Mouse (Mus musculus) forebrain, postnatal 0 days (tissue): ENCODE measurements at regions not wholly inside any gene's neighbourhood (a gene's known extent, or its start where the extent isn't known, plus 50 kb on each side); places are given as distances from the start of the nearest gene placed in this dataset.

ENCODE experiments used
- ATAC-seq: fragments of 200-750 bp; cut with Nextera tagmentation; 2 replicates; pipeline ENCODE4 v1.8.0; 2017; ENCODE audit warnings: mild to moderate bottlenecking, moderate library complexity
- DNase-seq: peaks from one replicate; pipeline ENCODE4 v3.0.0-alpha.2; 2015
- H3K27ac ChIP-seq: fragments of 300-500 bp; sonication (generic); 2 replicates; pipeline ENCODE4 v1.5.1; 2014; ENCODE audit warnings: low read depth, mild to moderate bottlenecking, antibody characterized with exemption, low read length, moderate library complexity, mixed read lengths
- H3K27me3 ChIP-seq: fragments of 300-500 bp; sonication (generic); 2 replicates; pipeline ENCODE4 v1.6.1; 2014; ENCODE audit warnings: mild to moderate bottlenecking, low read length, mixed read lengths; ENCODE audit not compliant: insufficient read depth
- H3K36me3 ChIP-seq: fragments of 300-500 bp; sonication (generic); 2 replicates; pipeline ENCODE4 v1.6.1; 2014; ENCODE audit warnings: mild to moderate bottlenecking, moderate library complexity; ENCODE audit not compliant: insufficient read depth
- H3K4me1 ChIP-seq: fragments of 300-500 bp; sonication (generic); 2 replicates; pipeline ENCODE4 v1.6.1; 2014; ENCODE audit warnings: antibody characterized with exemption; ENCODE audit not compliant: insufficient read depth
- H3K4me2 ChIP-seq: fragments of 300-500 bp; sonication (generic); 2 replicates; pipeline ENCODE4 v1.6.1; 2014; ENCODE audit warnings: low read depth, mild to moderate bottlenecking, moderate library complexity
- H3K4me3 ChIP-seq: fragments of 300-500 bp; sonication (generic); 2 replicates; pipeline ENCODE4 v1.5.1; 2014; ENCODE audit warnings: low read depth, low read length, mixed read lengths
- H3K9ac ChIP-seq: fragments of 300-500 bp; sonication (generic); 2 replicates; pipeline ENCODE4 v1.6.1; 2014; ENCODE audit warnings: mild to moderate bottlenecking
- H3K9me3 ChIP-seq: fragments of 300-500 bp; sonication (generic); 2 replicates; pipeline ENCODE4 v1.6.1; 2016; ENCODE audit warnings: low read length
- CTCF ChIP-seq: sonication (generic); IDR thresholded peaks from 2 replicates; pipeline ENCODE4 v1.5.1; 2016; ENCODE audit warnings: antibody characterized with exemption, control low read depth, low read depth
- WGBS: fragments of 180-500 bp; shearing (Covaris S2); extraction: QIAGEN DNeasy Blood & Tissue Kit; methylation state at CpG from one replicate; pipeline ENCODE4 v1.1.7; 2014; 5-methylcytosine and 5-hydroxymethylcytosine counted together

DNA sequence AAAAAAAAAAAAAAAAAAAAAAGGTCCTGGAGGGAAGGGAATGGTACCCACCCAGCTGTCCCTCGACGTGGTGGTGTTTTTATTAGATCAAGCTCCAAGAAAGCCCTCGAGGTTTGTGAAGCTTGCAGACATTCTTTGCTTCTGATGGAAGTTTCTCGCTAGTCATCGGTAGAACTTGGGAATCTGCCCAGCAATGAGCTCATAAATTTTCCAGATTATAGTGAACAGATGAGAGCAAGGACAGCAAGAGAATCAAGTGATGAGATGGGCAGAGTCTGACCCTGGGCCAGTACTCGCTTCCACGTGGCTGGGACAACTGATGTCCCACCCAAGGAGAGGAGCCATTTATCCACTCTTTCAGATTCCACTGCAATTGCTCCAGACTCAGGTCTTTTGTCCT lies 417.6 kb upstream of the Klhl29 start:
- Histone ChIP-seq H3K36me3 (no peaks in the 10 kb centered on the region), H3K27me3 (no peaks in the 10 kb centered on the region), H3K9ac (no peak overlapping the region), H3K4me3 (no peak overlapping the region), H3K4me2 (no peak overlapping the region), H3K9me3 (no peaks in the 10 kb centered on the region), H3K27ac (no peak overlapping the region), H3K4me1 (no peaks in the 10 kb centered on the region)
- no peak for DNase-seq
- no peak for TF ChIP-seq CTCF
- WGBS, result 66% methylated on average over 7 of the region's 7 CpGs
- ATAC-seq, result no peak

DNA sequence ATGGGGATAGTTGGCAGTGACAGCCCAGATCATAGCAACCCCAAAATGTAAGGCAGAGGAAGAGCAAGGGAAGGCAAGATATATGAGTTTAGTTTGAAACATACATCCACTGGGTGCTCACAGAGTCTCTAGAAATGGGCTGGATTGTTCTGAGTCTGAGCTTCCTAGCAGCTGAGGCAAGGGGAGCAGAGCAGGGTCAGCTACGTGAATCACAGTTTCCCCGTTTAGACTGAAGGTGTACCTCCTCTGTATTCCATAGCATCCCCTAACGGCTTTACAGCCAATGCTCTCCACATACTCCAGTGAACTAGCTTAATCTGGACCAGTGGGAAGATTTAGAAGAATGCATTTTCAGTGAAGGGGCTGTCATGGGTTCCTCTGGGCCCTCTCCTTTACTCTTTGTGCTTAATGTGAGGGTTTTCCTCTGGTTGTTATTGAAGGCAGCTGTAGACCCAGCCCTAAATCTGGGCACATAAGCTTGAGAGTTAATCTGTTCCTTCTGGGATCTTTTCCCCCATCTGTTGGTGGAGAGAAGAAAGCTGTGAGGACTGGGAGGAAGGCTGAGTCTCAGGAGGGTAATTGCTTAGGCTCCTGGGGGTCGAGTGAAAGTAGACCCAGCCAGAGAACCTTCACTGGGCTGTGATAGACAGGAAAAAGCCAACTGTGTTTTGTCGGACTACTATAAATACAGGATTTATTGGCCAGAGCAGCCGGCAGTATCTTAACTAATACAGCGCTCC lies 411.8 kb upstream of the Klhl29 start:
- no peaks in the 10 kb centered on the region for H3K27me3 ChIP-seq
- H3K27ac ChIP-seq, result no peak overlapping the region
- TF ChIP-seq CTCF, result no peak
- no peak overlapping the region for H3K9ac ChIP-seq
- no peaks in the 10 kb centered on the region for H3K36me3 ChIP-seq
- ATAC-seq, result no peak
- no peak overlapping the region for H3K4me2 ChIP-seq
- no peaks in the 10 kb centered on the region for H3K9me3 ChIP-seq
- 62% methylated on average over 7 of the region's 7 CpGs for WGBS
- no peak overlapping the region for H3K4me3 ChIP-seq
- H3K4me1 ChIP-seq, result no peaks in the 10 kb centered on the region
- no peak for DNase-seq

- H3K4me3 ChIP-seq, result no peak overlapping the region
- H3K9me3 ChIP-seq, result no peaks in the 10 kb centered on the region
- WGBS, result 18% methylated on average over 3 of the region's 3 CpGs
- no peak for ATAC-seq
- no peak overlapping the region for H3K9ac ChIP-seq
- H3K36me3 ChIP-seq, result no peaks in the 10 kb centered on the region
- no peaks in the 10 kb centered on the region for H3K4me1 ChIP-seq
- no peak for DNase-seq
- no peak overlapping the region for H3K27ac ChIP-seq
- TF ChIP-seq CTCF, result no peak
- no peaks in the 10 kb centered on the region for H3K27me3 ChIP-seq
- H3K4me2 ChIP-seq, result no peak overlapping the region
These were observed 405.8 kb upstream of the Klhl29 start for GRCm38 (mm10) chr12:5781276-5781675.

GRCm38 (mm10) chr12:5777556-5777955 lies 402.1 kb upstream of the Klhl29 start:
- Histone ChIP-seq H3K27me3 (no peaks in the 10 kb centered on the region), H3K27ac (no peak overlapping the region), H3K4me3 (no peak overlapping the region), H3K9ac (no peak overlapping the region), H3K36me3 (no peaks in the 10 kb centered on the region), H3K4me2 (no peak overlapping the region), H3K9me3 (no peaks in the 10 kb centered on the region), H3K4me1 (no peaks in the 10 kb centered on the region)
- ATAC-seq (no peak), DNase-seq (no peak)
- TF ChIP-seq CTCF, result no peak

GRCm38 (mm10) chr12:5771399-5771978 lies 396.0 kb upstream of the Klhl29 start:
- no peaks in the 10 kb centered on the region for H3K9me3 ChIP-seq
- H3K9ac ChIP-seq, result no peak overlapping the region
- no peak overlapping the region for H3K27ac ChIP-seq
- no peak overlapping the region for H3K4me3 ChIP-seq
- no peaks in the 10 kb centered on the region for H3K36me3 ChIP-seq
- no peak for DNase-seq
- no peaks in the 10 kb centered on the region for H3K4me1 ChIP-seq
- no peaks in the 10 kb centered on the region for H3K27me3 ChIP-seq
- WGBS, result 75% methylated on average over 5 of the region's 5 CpGs
- no peak overlapping the region for H3K4me2 ChIP-seq
- TF ChIP-seq CTCF, result no peak
- ATAC-seq, result no peak

GRCm38 (mm10) chr12:5770531-5770930 lies 395.0 kb upstream of the Klhl29 start:
- Histone ChIP-seq H3K4me2 (no peak overlapping the region), H3K27ac (no peak overlapping the region), H3K27me3 (no peaks in the 10 kb centered on the region), H3K9ac (no peak overlapping the region), H3K9me3 (no peaks in the 10 kb centered on the region), H3K4me3 (no peak overlapping the region), H3K36me3 (no peaks in the 10 kb centered on the region), H3K4me1 (no peaks in the 10 kb centered on the region)
- ATAC-seq (no peak), DNase-seq (no peak)
- 62% methylated on average over 2 of the region's 2 CpGs for WGBS
- TF ChIP-seq CTCF, result no peak

- Histone ChIP-seq H3K4me1 (no peaks in the 10 kb centered on the region; the same call in 1 of the 2 replicates), H3K27ac (no peak overlapping the region), H3K27me3 (no peaks in the 10 kb centered on the region), H3K4me2 (no peak overlapping the region), H3K36me3 (no peaks in the 10 kb centered on the region), H3K9ac (no peak overlapping the region), H3K4me3 (no peak overlapping the region), H3K9me3 (no peaks in the 10 kb centered on the region)
- no peak for DNase-seq
- WGBS, result 20% methylated on average over 6 of the region's 6 CpGs
- ATAC-seq, result peak; percentile 66
- no peak for TF ChIP-seq CTCF
These were observed 389.1 kb upstream of the Klhl29 start for GRCm38 (mm10) chr12:5764445-5765170.
